Mouse (Mus musculus) heart, embryonic 16.5 days (tissue): ENCODE measurements around the gene Olfr1328. TPM values are rescaled to one million over a fixed set of nuclear protein-coding genes. Genes with fewer than 3 reads are reported as not detected.
"Not testable (repeated sequence)": the region's sequence is repeated elsewhere in the genome, so short reads cannot be mapped to it uniquely, and the experiment has no call there.

Source experiments
- ATAC-seq: fragments of 200-750 bp; cut with Nextera tagmentation; replicated peaks from 2 replicates; pipeline ENCODE4 v1.8.0; 2017; ENCODE audit warnings: moderate number of reproducible peaks; ENCODE audit not compliant: insufficient read depth, low FRiP score; ENCODE audit errors: extremely low read depth
- H3K27ac ChIP-seq: fragments of 300-500 bp; sonication (generic); 2 replicates; pipeline ENCODE4 v1.5.1; 2014; ENCODE audit warnings: mild to moderate bottlenecking, low read length, control low read depth, moderate library complexity
- H3K27me3 ChIP-seq: fragments of 300-500 bp; sonication (generic); 2 replicates; pipeline ENCODE4 v1.6.1; 2014; ENCODE audit warnings: low read length, mixed read lengths; ENCODE audit not compliant: control insufficient read depth, insufficient read depth
- H3K36me3 ChIP-seq: fragments of 300-500 bp; sonication (generic); 2 replicates; pipeline ENCODE4 v1.6.1; 2014; ENCODE audit not compliant: control insufficient read depth, insufficient read depth
- H3K4me1 ChIP-seq: fragments of 300-500 bp; sonication (generic); 2 replicates; pipeline ENCODE4 v1.6.1; 2014; ENCODE audit warnings: low read length, mixed read lengths; ENCODE audit not compliant: control insufficient read depth, insufficient read depth
- H3K4me2 ChIP-seq: fragments of 300-500 bp; sonication (generic); 2 replicates; pipeline ENCODE4 v1.6.1; 2014; ENCODE audit warnings: low read depth, mild to moderate bottlenecking, control low read depth, low read length
- H3K4me3 ChIP-seq: fragments of 300-500 bp; sonication (generic); 2 replicates; pipeline ENCODE4 v1.5.1; 2014; ENCODE audit warnings: mild to moderate bottlenecking, control low read depth, low read length
- H3K9ac ChIP-seq: fragments of 300-500 bp; sonication (generic); 2 replicates; pipeline ENCODE4 v1.6.1; 2014; ENCODE audit warnings: low read length, control low read depth
- H3K9me3 ChIP-seq: fragments of 300-500 bp; sonication (generic); replicated peaks from 2 replicates; pipeline ENCODE4 v1.6.1; 2016; ENCODE audit warnings: low read length; ENCODE audit not compliant: control insufficient read depth
- WGBS: fragments of 180-500 bp; shearing (Covaris S2); extraction: QIAGEN DNeasy Blood & Tissue Kit; methylation state at CpG from one replicate; pipeline ENCODE4 v1.1.7; 2014; 5-methylcytosine and 5-hydroxymethylcytosine counted together
- polyA plus RNA-seq: library from polyadenylated mRNA; unstranded; fragments of >200 nt; fragmentation: Nextera tagmentation; extraction: Ambion mirVana; gene quantifications from 2 replicates; pipeline ENCODE4 v1.2.1, GENCODE M21; 2015

The Olfr1328 gene
- polyA plus RNA-seq: not detected in 2 replicates

- Histone ChIP-seq H3K4me1 (no peaks in the 10 kb centered on the region), H3K27me3 (no peaks in the 10 kb centered on the region), H3K27ac (no peak within 1 kb of the TSS), H3K36me3 (no peaks in the 10 kb centered on the region), H3K4me3 (no peak within 1 kb of the TSS), H3K9ac (no peak within 1 kb of the TSS), H3K9me3 (no peaks in the 10 kb centered on the region), H3K4me2 (no peak within 1 kb of the TSS)
- no peak for ATAC-seq
- WGBS: 71% methylated on average over 2 of the region's 2 CpGs
These were observed at the start of gene Olfr1328 for GRCm38 (mm10) chr4:118938512-118938911. Gene Olfr1328 (minus strand): TSS chr4:118938612.

- no peaks in the 10 kb centered on the region for H3K27me3 ChIP-seq
- H3K9ac ChIP-seq: no peak overlapping the region
- no peak overlapping the region for H3K4me3 ChIP-seq
- H3K4me2 ChIP-seq: no peak overlapping the region
- WGBS: 85% methylated on average over 4 of the region's 4 CpGs
- H3K36me3 ChIP-seq: no peaks in the 10 kb centered on the region
- no peaks in the 10 kb centered on the region for H3K4me1 ChIP-seq
- H3K9me3 ChIP-seq: no peaks in the 10 kb centered on the region; the same call in 1 of the 2 replicates
- no peak overlapping the region for H3K27ac ChIP-seq
- no peak for ATAC-seq
These were observed 46.9 kb upstream of the Olfr1328 start for GRCm38 (mm10) chr4:118985291-118985690.

DNA sequence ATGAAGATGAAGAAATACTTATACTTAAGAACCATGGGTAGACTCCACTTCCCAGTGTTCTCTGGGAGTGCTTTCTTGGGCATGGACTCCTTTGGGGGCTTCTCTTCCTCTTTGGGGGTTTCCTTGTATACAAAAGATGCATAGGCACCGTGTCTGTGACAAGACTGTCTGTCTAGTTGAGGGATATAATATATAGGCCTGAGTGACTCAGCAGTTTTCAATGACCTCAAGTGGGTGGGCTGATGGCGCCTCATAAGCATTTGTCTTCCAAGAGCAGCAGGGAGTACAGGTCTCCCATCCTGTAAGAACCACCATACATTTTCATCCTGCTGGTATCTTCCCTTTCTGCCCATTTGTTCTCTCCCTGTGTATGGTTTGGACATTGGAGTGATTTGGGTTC, 34.9 kb upstream of the Olfr1328 start:
- Histone ChIP-seq H3K4me3 (no peak overlapping the region), H3K27me3 (no peaks in the 10 kb centered on the region), H3K4me1 (no peaks in the 10 kb centered on the region), H3K4me2 (no peak overlapping the region), H3K27ac (no peak overlapping the region), H3K9me3 (no peaks in the 10 kb centered on the region), H3K36me3 (no peaks in the 10 kb centered on the region), H3K9ac (no peak overlapping the region)
- ATAC-seq: no peak
- 71% methylated on average over 2 of the region's 2 CpGs for WGBS

DNA sequence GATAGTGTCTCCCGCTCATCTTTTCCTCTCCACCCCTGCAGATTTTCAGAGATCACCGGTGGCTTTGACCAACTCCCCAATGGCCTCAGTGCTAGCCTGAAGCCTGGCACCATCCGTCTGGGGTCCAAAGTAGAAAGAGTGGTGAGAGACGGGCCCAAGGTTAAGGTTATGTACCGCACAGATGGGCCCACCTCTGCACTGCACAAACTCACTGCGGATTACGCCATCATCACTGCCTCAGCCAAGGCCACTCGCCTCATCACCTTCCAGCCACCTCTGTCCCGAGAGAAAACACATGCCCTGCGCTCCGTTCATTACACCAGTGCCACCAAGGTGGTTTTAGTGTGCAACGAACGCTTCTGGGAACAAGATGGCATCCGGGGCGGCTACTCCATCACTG, 29.3 kb upstream of the Olfr1328 start:
- H3K4me2 ChIP-seq: no peak overlapping the region
- no peaks in the 10 kb centered on the region for H3K27me3 ChIP-seq
- H3K4me3 ChIP-seq: no peak overlapping the region
- H3K9me3 ChIP-seq: no peaks in the 10 kb centered on the region
- no peaks in the 10 kb centered on the region for H3K36me3 ChIP-seq
- H3K4me1 ChIP-seq: no peaks in the 10 kb centered on the region
- H3K9ac ChIP-seq: no peak overlapping the region
- no peak overlapping the region for H3K27ac ChIP-seq
- 90% methylated on average over 15 of the region's 15 CpGs for WGBS
- ATAC-seq: no peak

DNA sequence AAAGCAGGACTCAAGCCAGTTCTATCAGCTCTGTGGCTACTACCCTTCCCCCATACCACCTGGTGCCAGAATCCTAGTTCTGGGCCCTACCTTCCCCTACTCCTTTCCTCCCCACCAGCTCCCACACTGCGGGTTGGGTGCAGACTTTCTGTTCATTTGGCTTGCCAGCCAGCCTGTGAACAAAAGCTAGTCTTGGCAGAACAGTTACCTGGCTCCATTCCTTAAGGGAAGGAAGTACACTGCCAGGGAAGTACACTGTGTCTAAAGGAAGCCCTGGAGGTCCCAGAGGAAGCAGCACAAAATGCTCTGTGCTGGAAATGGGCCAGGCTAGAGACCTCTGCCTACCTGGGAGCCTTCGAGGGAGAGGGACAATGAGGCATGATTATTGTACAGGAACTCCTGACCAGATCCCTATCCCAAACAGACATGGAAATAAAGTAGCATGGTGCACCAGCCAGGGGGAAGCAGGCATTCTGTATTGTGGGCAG, 22.8 kb upstream of the Olfr1328 start, which contains the start of gene Lao1:
Gene Lao1, plus strand, starts transcription at position 438 of the 488 bp plus-strand sequence.
- Histone ChIP-seq H3K27ac (no peak within 1 kb of the TSS), H3K9me3 (no peaks in the 10 kb centered on the region), H3K27me3 (no peaks in the 10 kb centered on the region; the same call in 1 of the 2 replicates), H3K9ac (no peak within 1 kb of the TSS), H3K36me3 (no peaks in the 10 kb centered on the region), H3K4me1 (no peaks in the 10 kb centered on the region), H3K4me2 (no peak within 1 kb of the TSS), H3K4me3 (no peak within 1 kb of the TSS)
- ATAC-seq: 0 out of 2 replicates have a peak, but pooled peaks have one; percentile 52
- 71% methylated on average over 2 of the region's 2 CpGs for WGBS

- no peaks in the 10 kb centered on the region; the same call in 1 of the 2 replicates for H3K27me3 ChIP-seq
- ATAC-seq: no peak
- H3K4me3 ChIP-seq: no peak overlapping the region
- no peak overlapping the region for H3K27ac ChIP-seq
- H3K9ac ChIP-seq: no peak overlapping the region
- no peak overlapping the region for H3K4me2 ChIP-seq
- 70% methylated on average over 7 of the region's 7 CpGs for WGBS
- no peaks in the 10 kb centered on the region for H3K9me3 ChIP-seq
- H3K36me3 ChIP-seq: no peaks in the 10 kb centered on the region
- H3K4me1 ChIP-seq: no peaks in the 10 kb centered on the region
These were observed 20.4 kb upstream of the Olfr1328 start for GRCm38 (mm10) chr4:118958812-118959211.

GRCm38 (mm10) chr4:118931326-118931725, 7.1 kb downstream of the Olfr1328 start:
- ATAC-seq, H3K9me3 ChIP-seq, H3K27me3 ChIP-seq, H3K4me3 ChIP-seq, H3K9ac ChIP-seq, H3K36me3 ChIP-seq, H3K27ac ChIP-seq, H3K4me2 ChIP-seq, H3K4me1 ChIP-seq: not testable (repeated sequence)
- WGBS: 74% methylated on average over 3 of the region's 3 CpGs

DNA sequence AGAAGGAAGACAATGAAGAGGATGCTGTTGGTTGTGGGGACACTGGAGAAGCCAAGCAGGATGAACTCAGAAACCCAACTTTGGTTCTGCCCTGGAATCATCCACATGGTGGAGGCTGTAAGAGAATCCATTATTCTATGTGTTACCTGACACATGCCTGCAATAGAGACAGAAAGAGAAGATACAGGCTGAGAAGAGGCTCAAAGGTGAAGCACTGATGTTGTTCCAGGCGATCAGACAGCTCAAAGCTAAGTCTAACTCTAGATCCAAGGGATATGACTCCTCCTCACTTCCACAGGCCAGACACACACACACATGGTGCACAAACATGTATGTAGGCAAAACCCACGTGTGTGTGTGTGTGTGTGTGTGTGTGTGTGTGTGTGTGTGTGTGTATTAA, 21.0 kb downstream of the Olfr1328 start, which contains the start of gene Olfr1329:
Gene Olfr1329, minus strand, starts transcription at position 101 of the 400 bp plus-strand sequence.
- H3K4me2 ChIP-seq, H3K27me3 ChIP-seq, H3K27ac ChIP-seq, H3K4me1 ChIP-seq, ATAC-seq, H3K4me3 ChIP-seq, H3K9me3 ChIP-seq, H3K9ac ChIP-seq, H3K36me3 ChIP-seq: not testable (repeated sequence)
- 42% methylated on average over 2 of the region's 2 CpGs for WGBS

- Histone ChIP-seq H3K4me1 (no peaks in the 10 kb centered on the region), H3K9ac (no peak overlapping the region), H3K4me3 (no peak overlapping the region), H3K9me3 (no peaks in the 10 kb centered on the region), H3K27ac (no peak overlapping the region), H3K27me3 (no peaks in the 10 kb centered on the region), H3K36me3 (no peaks in the 10 kb centered on the region), H3K4me2 (no peak overlapping the region)
- no peak for ATAC-seq
- 51% methylated on average over 2 of the region's 2 CpGs for WGBS
These were observed 36.4 kb downstream of the Olfr1328 start for GRCm38 (mm10) chr4:118901981-118902380.
